Mouse (Mus musculus): ENCODE results near the gene Zc3hav1.

GRCm38 (mm10) chr6:38352451-38352850 is 2.0 kb downstream of the Zc3hav1 start:
- TF ChIP-seq POLR2A (IDR thresholded peaks at IDR 0.05; ENCODE audit: low read depth, low read length), result no peak
- TF ChIP-seq CTCF (conservative IDR thresholded peaks at IDR 0.05; ENCODE audit: insufficient read depth, insufficient read length, low read depth, low read length), result no peak
